Mouse (Mus musculus) lung, adult 2 months (tissue): ENCODE measurements around the gene Snapc5.

Experiments
- CTCF ChIP-seq: fragments of 200-500 bp; IDR thresholded peaks from 2 replicates; pipeline ENCODE4 v1.5.1; 2011; ENCODE audit warnings: mild to moderate bottlenecking, low read length, control low read depth; ENCODE audit not compliant: insufficient read depth
- POLR2A ChIP-seq: fragments of 200-500 bp; IDR thresholded peaks from 2 replicates; pipeline ENCODE4 v1.6.1; 2011; ENCODE audit warnings: low read depth, mild to moderate bottlenecking, control low read depth, low read length, borderline replicate concordance; ENCODE audit errors: extremely low read depth

DNA sequence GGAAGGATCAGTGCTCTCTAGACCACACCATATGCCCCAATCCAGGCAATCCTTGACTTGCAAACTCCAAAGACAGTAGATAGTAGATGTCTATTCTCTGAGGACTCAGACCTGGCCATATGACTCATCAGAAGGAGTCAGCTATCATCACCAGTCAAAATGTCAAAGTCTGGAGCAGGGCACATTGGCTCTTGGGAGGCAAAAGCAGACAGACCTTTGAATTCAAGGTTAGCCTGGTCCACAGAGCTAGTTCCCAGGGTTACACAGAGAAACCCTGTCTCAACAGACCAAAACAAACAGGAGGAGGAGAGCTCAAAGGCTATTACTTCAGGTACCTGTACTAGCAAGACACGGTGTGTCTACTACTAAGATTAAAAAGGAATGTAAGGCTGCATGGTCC is 14.8 kb downstream of the Snapc5 start:
- TF ChIP-seq CTCF (no peak), POLR2A (no peak)
